In genomic region chr10:23795871-23796520, GRCm38 (mm10) we compare ENCODE assay signal across 8 mouse cellular contexts. TPM values are rescaled to one million over a fixed set of nuclear protein-coding genes. Genes with fewer than 3 reads are reported as not detected.
DNase-seq lines count a peak whose midpoint lies in the region; ATAC-seq lines count a peak whose summit lies in the region.
"Had no signal": no experiment of that assay in that cellular context is flagged by ENCODE, and none has a peak within 500 bp of the region (broad histone marks: within the 10 kb centered on the region; RNA-seq: fewer than 3 reads in every experiment).

No protein-coding gene starts in this region.

- H3K27ac ChIP-seq in lung, embryonic 15.5 days: 0 out of 2 replicates have a peak overlapping the region, but pooled peaks have one; percentile 54
- H3K27ac ChIP-seq in forebrain, embryonic 15.5 days (replicated peaks): peak overlapping the region; percentile 62; the same call in 1 of the 2 replicates
- 0 out of 2 replicates have a peak overlapping the region, but pooled peaks have one; percentile 29 for H3K27ac ChIP-seq in limb, embryonic 13.5 days
- no peak overlapping the region for H3K27ac ChIP-seq in stomach, embryonic 15.5 days

- peaks cover 4% of the 10 kb centered on the region for H3K36me3 ChIP-seq in lung, embryonic 15.5 days
- H3K36me3 ChIP-seq in forebrain, embryonic 15.5 days: peaks cover 3% of the 10 kb centered on the region; the same call in 1 of the 2 replicates
- peaks cover 11% of the 10 kb centered on the region for H3K36me3 ChIP-seq in limb, embryonic 13.5 days
- no peaks in the 10 kb centered on the region for H3K36me3 ChIP-seq in stomach, embryonic 15.5 days

- ATAC-seq in lung, embryonic 15.5 days (ENCODE audit: borderline replicate concordance, extremely low read depth, low FRiP score, low TSS enrichment): no peak
- peak; percentile 17 for ATAC-seq in forebrain, embryonic 15.5 days (replicated peaks)
- ATAC-seq in limb, embryonic 13.5 days (ENCODE audit: low FRiP score, low read depth): no peak
- ATAC-seq in stomach, embryonic 15.5 days (ENCODE audit: insufficient read depth, low FRiP score, low read depth): no peak

- H3K4me1 ChIP-seq in lung, embryonic 15.5 days: peaks cover 15% of the 10 kb centered on the region
- peaks cover 18% of the 10 kb centered on the region for H3K4me1 ChIP-seq in forebrain, embryonic 15.5 days
- H3K4me1 ChIP-seq in limb, embryonic 13.5 days: peaks cover 9% of the 10 kb centered on the region; the same call in 1 of the 2 replicates
- H3K4me1 ChIP-seq in stomach, embryonic 15.5 days: no peaks in the 10 kb centered on the region

- DNase-seq in lung, postnatal 10 days: no peak
- no peak for DNase-seq in right cerebral cortex, adult 18-20 months
- no peak for DNase-seq in adrenal gland, adult (ENCODE audit: inconsistent age in 2 of 2, low spot score in 1 of 2)
- DNase-seq: thymus, postnatal 25 days had no signal

- H3K4me2 ChIP-seq in lung, embryonic 15.5 days: peak overlapping the region; percentile 55
- H3K4me2 ChIP-seq in forebrain, embryonic 15.5 days (replicated peaks): peak overlapping the region; percentile 59
- peak overlapping the region; percentile 73 for H3K4me2 ChIP-seq in limb, embryonic 13.5 days (replicated peaks)
- peak overlapping the region; percentile 56 for H3K4me2 ChIP-seq in stomach, embryonic 15.5 days

- H3K27me3 ChIP-seq in lung, embryonic 15.5 days: no peaks in the 10 kb centered on the region
- H3K27me3 ChIP-seq in forebrain, embryonic 15.5 days: no peaks in the 10 kb centered on the region
- H3K27me3 ChIP-seq in limb, embryonic 13.5 days: no peaks in the 10 kb centered on the region
- H3K27me3 ChIP-seq in stomach, embryonic 15.5 days (replicated peaks): no peaks in the 10 kb centered on the region

- 55% methylated on average over 9 of the region's 9 CpGs for WGBS in lung, embryonic 15.5 days
- whole genome bisulfite sequencing in forebrain, embryonic 15.5 days: 45% methylated on average over 9 of the region's 9 CpGs
- WGBS in limb, embryonic 13.5 days: 67% methylated on average over 9 of the region's 9 CpGs
- WGBS in stomach, embryonic 15.5 days: 59% methylated on average over 9 of the region's 9 CpGs

- H3K9ac ChIP-seq in lung, embryonic 15.5 days: peak overlapping the region; percentile 77; the same call in 1 of the 2 replicates
- H3K9ac ChIP-seq in forebrain, embryonic 15.5 days (replicated peaks): peak overlapping the region; percentile 79; the same call in 1 of the 2 replicates
- no peak overlapping the region for H3K9ac ChIP-seq in limb, embryonic 13.5 days
- H3K9ac ChIP-seq in stomach, embryonic 15.5 days: no peak overlapping the region

- peak overlapping the region; percentile 61 for H3K4me3 ChIP-seq in lung, embryonic 15.5 days
- peak overlapping the region; percentile 70 for H3K4me3 ChIP-seq in forebrain, embryonic 15.5 days
- peak overlapping the region; percentile 76 for H3K4me3 ChIP-seq in limb, embryonic 13.5 days
- H3K4me3 ChIP-seq in stomach, embryonic 15.5 days (replicated peaks): peak overlapping the region; percentile 69; the same call in 1 of the 2 replicates

- no peaks in the 10 kb centered on the region for H3K9me3 ChIP-seq in lung, embryonic 15.5 days
- H3K9me3 ChIP-seq in forebrain, embryonic 15.5 days: no peaks in the 10 kb centered on the region
- no peaks in the 10 kb centered on the region for H3K9me3 ChIP-seq in limb, embryonic 13.5 days
- no peaks in the 10 kb centered on the region for H3K9me3 ChIP-seq in stomach, embryonic 15.5 days

RNA-seq across cellular contexts. Expression of gene Slc18b1, which starts 0.8 kb away (rescaled TPM):
- polyA plus RNA-seq in lung, embryonic 15.5 days (2015; fragmentation: Nextera tagmentation; extraction: Ambion mirVana): 16.7 and 20.1 TPM in 2 replicates
- polyA plus RNA-seq in forebrain, embryonic 15.5 days (2015; fragmentation: Nextera tagmentation; extraction: Ambion mirVana): 15.8 and 16.5 TPM in 2 replicates
- polyA plus RNA-seq in limb, embryonic 13.5 days (2015; fragmentation: Nextera tagmentation; extraction: Ambion mirVana): 16.6 and 18.1 TPM in 2 replicates
- 14.8 and 19.8 TPM in 2 replicates for polyA plus RNA-seq in stomach, embryonic 15.5 days (2015; fragmentation: Nextera tagmentation; extraction: Ambion mirVana)

RNA-seq across cellular contexts. Expression of gene Rps12, which starts 8.9 kb away (rescaled TPM):
- 166 and 180 TPM in 2 replicates for polyA plus RNA-seq in lung, embryonic 15.5 days (2015; fragmentation: Nextera tagmentation; extraction: Ambion mirVana)
- polyA plus RNA-seq in forebrain, embryonic 15.5 days (2015; fragmentation: Nextera tagmentation; extraction: Ambion mirVana): 113 and 122 TPM in 2 replicates
- polyA plus RNA-seq in limb, embryonic 13.5 days (2015; fragmentation: Nextera tagmentation; extraction: Ambion mirVana): 174 and 179 TPM in 2 replicates
- polyA plus RNA-seq in stomach, embryonic 15.5 days (2015; fragmentation: Nextera tagmentation; extraction: Ambion mirVana): 150 and 170 TPM in 2 replicates

RNA-seq across cellular contexts. Expression of gene Vnn3, which starts 55.3 kb away (rescaled TPM):
- polyA plus RNA-seq in lung, embryonic 15.5 days (2015; fragmentation: Nextera tagmentation; extraction: Ambion mirVana): 0.16 and 0.18 TPM in 2 replicates
- polyA plus RNA-seq in forebrain, embryonic 15.5 days (2015; fragmentation: Nextera tagmentation; extraction: Ambion mirVana): 0.10 TPM in 1 of 2 replicates, not detected in the other
- polyA plus RNA-seq in limb, embryonic 13.5 days (2015; fragmentation: Nextera tagmentation; extraction: Ambion mirVana): not detected in 2 replicates
- 0.41 and 0.67 TPM in 2 replicates for polyA plus RNA-seq in stomach, embryonic 15.5 days (2015; fragmentation: Nextera tagmentation; extraction: Ambion mirVana)

Comparison
In these comparisons a context has a peak if more than half of its experiments do, and no peak if none do; other contexts are left out.
1. H3K9ac ChIP-seq: peak in lung, embryonic 15.5 days (single experiment) and forebrain, embryonic 15.5 days (single experiment); none in limb, embryonic 13.5 days (single experiment) and stomach, embryonic 15.5 days (single experiment).
2. Peak in every context shown above with its lines, with median percentiles within 50 percentile points of each other: H3K4me2 ChIP-seq and H3K4me3 ChIP-seq.